Mouse (Mus musculus) adrenal gland, adult 8-10 months (tissue): ENCODE measurements around the gene St6galnac3. TPM values are rescaled to one million over a fixed set of nuclear protein-coding genes. Genes with fewer than 3 reads are reported as not detected.

Experiments
- DNase-seq: peaks from one replicate; pipeline ENCODE4 v3.0.0; 2022
- total RNA-seq, 4 experiments: library from RNA; stranded (reverse); gene quantifications; 2 replicates each; pipeline ENCODE4 v1.2.4; 2022

St6galnac3 gene
- total RNA-seq, 4 experiments from 2014 or later = 7.7 to 25.4 (median 16.9) TPM

DNA sequence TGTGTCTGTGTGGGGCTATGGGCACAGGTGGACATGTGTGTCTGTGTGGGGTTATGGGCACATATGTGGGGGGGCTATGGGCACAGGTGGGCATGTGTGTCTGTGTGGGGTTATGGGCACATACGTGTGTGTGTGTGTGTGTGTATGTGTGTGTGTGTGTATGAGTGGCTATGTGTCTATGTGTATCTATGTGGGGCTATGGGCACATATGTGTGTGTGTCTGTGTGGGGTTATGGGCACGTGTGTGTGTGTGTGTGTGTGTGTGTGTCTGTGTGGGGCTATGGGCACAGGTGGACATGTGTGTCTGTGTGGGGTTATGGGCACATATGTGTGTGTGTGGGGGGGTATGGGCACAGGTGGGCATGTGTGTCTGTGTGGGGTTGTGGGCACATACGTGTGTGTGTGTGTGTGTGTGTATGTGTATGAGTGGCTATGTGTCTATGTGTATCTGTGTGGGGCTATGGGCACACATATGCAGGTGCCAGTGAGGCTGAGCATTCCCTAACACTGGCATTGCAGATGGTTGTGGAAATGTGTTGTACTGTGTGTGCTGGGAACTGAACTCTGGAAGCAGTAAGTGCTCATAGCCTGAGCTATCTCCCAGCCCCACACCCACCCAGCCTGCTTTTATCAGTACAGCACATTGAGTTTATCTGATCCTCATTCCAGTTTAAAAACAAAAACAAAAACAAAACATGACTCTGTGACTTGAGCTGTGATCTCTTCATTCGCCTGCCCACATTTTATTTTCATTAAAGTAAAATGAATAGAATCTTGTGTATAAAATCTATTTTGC is 8.6 kb upstream of the St6galnac3 start:
- DNase-seq = no peak

DNA sequence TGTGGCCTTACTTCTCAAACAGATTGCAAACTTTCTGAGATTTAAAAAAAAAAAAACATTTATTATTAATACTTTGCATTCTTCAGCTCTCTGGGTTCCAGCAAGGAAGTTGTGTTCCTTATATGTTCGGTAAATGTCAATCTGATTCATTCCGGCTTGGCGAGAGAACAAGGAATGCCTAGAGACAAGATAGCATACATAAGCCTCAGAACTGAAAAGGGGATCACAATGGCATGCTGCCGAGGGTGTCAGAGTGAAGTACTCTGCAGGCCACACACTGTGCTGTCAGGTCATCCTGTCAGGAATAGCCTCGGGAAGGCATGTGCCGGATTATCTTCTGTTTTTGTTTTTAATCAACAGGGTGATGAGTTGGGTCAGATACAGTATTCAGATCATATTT is 7.8 kb upstream of the St6galnac3 start:
- DNase-seq = no peak

DNA sequence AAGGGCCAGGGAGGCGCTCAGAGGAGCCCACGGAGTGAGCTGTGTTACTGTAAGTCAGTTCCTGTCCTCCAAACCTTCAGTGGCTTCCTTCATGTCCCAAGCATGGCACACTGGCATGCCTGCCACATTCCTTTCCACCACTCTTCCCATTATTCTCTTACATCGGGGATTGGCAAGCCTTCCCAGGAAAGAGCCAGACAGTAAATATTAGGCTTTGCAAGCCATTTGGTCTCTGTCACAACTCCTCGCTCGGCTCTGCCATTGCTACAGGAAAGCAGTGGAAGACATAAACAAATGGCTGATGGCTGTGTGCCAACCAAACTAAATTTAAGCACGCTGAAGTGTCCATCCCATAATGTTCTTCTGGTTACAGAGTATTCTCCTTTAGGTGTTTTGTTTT is 7.1 kb upstream of the St6galnac3 start:
- no peak for DNase-seq

DNA sequence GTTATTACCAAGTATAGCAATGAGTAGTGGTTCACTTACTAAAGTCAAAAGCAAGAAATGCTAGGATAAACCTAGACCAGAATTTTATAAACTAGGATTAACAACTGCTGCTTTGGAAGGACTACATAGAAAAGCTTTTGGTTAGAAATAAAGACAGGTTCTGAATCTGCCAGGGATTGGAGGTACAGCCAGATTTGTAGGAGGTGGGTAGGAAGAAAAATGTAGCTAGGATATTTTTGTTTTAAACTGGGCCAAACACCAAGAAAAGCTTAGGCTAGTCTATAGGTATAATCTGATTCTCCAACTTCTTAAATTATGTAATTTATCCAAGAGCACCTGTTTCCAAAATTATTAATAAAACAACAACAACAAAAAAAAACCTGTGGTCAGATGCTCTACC is 3.6 kb upstream of the St6galnac3 start:
- DNase-seq = no peak

DNA sequence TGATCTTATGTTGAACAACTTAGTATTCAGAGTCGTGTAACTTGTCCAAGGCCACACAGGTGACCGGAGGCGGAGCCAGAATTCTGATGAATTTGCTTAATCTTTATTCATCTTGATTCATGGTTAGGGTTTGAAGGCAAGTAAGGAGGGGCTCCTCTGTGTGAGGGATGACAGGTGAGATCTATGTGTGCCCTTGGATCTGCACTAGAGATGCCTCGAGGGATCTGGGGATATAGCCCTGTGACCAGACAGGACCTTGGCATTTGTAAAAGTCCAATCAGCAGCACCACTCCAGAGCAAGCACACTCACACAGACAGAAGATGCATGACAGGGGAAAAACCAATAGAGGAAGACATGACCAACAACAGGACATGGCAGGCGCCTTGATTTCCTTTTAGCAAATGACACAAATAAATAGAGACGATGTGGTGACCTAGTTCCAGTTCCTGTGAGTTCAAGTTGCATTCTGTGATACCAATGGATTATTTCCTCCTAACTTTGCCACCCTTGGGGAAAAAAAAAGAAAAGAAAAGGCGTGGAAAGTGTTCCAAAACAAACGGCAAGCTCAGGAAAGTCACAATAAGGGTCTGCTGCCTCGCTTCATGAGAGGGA is 1.4 kb downstream of the St6galnac3 start:
- peak; percentile 21 for DNase-seq

DNA sequence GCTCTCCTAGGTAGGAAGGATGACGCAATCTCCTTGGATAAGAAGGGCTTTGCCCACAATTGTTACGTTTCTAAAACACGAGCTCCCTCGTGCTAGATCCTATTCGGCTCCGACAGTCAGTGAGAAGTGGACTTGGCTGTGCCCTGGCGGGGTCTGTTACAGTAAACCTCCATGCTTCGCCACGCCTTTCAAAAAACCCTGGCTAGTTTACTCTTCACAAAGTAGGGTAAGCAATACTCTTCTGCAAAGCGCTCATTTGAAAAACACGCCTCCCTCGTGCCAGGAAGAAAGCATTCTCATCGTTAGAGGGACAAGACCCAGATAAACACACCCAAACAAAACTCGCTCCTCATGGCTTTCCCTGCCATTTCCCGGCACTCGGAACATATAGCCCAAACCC is 3.4 kb downstream of the St6galnac3 start:
- no peak for DNase-seq

DNA sequence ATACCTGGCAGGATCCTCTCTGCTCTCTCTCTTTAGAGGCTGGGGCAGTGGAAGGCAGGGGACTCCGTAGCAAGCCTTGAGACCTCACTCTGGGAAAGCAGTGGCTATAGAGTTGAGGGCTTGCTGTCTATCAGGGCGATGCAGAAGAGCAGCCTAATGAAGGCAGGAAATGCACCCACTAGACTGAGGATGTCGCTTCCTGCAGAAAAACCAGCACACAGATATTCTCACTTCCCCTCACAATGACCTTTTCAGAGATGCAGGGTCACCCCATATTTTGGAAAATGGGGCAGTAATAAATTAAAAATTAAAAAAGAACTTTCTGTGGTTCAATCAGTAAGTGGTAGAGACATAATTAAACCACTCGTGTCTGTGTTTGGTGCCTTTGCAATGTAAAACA is 4.1 kb downstream of the St6galnac3 start:
- no peak for DNase-seq

DNA sequence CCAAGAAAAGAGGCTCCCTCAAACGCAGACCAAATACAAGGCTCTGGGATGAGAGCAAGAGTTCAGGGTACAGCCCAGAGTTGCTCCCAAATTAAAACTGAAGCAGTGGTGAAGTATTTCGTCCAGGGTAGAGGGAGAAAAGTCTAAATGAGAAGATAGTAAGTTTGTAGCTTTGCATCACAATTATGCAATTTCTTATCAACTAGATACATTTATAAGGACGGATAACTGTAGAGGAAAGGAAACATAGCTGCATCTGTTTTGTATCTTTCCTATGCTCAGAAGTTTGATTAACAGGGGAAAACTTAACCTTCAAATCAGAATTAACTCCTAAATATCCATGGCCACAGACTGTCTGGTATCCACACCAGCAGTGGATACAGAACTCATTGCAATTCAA is 4.7 kb downstream of the St6galnac3 start:
- no peak for DNase-seq

DNA sequence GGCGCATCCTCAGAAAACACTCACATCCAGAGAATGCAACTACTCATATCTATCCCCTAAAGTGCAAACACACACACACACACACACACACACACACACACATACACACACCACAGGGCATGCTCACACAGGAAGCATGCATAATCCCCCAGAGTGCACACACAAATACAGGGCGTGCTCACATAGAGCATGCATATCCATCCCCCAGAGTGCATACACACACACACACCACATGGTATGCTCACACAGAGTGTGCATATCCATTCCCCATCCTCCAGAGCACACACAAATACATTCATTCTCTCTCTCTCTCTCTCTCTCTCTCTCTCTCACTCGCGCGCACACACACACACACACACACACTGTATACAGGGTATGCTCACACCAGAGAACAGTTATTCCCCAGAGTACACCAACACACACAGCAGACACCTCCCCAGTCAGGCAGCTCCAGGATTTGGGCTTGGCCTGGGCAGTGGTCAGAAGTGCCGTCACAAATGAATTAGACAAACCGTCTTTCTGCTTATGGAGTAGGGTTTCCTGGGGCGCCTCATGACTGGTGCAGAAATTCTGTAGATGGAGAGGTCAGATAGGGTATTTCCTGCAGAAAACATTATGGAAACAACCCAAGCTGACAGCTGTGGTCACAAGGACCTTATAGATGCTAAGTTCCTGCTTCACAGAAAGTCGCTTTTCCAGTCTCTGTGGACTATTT is 5.6 kb downstream of the St6galnac3 start:
- DNase-seq = no peak

DNA sequence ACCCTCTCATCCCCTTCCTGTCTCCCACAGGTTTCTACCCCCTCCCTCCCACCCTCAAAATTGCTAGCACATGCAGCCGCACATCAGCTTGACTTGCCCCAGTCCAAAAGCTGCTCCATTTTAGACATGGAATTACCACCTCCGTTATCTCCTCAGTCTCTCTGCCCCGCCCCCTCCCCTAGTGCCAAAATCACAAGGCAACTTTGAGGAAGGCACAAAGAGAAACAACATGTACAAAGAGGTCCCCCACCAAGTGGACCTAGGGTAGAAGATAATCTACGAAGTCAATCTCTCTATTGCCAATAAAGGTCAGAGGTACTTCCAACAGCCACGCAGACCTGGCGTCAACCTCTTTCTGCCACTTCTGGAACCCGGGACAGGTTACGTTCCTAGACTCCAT is 6.2 kb downstream of the St6galnac3 start:
- no peak for DNase-seq

DNA sequence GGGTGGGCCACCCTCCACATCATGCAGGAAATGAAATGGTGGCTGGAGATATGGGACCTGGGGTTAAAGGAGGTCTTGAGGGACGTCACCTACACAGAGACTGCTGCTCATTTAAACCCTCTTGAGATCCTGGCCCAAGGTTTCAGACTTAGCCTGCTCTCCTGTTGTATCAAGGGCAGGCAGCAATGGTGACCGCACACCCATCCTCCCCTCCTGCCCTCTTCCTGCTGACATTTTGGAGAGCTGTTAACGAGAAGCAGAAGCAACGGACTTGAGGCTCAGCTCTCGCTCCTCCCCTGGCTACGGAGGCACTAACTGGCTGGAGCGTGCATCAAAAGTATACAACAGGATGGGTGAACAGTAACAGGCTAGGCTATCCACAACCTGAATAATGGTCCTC is 7.2 kb downstream of the St6galnac3 start:
- no peak for DNase-seq

DNA sequence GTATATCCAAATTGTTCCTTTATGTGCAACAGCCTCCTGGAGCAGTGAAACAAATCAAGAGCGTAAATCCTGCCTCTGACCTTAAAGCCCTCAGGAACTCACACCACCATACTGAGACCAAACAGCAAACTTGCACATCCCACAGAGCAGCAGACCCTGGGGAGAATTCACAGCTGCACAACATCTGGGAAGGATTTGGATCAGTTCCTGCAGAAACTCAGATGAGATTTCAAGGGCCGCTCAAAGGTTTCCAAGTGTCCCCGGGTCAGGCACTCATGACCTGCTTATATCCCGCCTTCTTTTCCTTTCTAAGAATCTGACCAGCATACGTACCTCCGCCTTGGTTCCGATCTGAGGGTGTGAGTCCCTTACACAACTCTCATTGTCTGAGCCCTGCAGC is 9.3 kb downstream of the St6galnac3 start:
- DNase-seq = no peak

DNA sequence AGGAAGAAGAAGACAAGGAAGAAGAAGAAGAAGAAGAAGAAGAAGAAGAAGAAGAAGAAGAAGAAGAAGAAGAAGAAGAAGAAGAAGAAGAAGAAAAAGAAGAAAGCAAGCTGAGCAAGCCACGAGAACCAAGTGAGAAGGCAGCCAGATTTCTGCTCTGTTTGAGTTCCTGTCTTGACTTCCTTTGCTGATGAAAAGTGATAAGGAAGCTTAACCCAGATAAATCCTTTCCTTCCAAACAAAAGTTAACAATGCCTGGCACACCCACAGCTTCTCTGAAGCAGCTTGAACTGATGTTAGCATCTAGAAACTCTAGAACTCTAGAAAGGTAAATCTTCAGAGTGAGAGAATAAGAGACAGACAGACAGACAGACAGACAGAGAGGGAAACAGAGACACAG is 14.4 kb downstream of the St6galnac3 start:
- no peak for DNase-seq

DNA sequence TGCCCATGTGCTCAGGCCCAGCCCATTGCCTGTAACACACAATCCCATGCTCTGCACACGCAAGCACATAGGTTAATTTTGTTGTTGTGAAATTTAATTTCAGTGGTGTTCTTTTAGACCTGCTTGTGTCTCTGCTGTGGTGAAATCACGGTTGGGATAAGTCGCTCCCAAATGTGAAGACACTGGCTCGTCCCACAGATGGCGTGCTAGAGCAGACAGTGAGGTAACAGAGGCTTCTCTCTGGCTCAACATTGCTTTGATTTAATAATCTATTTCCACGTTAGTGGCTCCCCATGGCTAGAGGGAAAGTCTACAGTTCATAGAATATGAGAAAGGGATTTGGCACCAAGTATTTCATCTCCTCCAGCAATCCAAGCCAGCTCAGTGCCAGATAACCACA is 17.3 kb downstream of the St6galnac3 start:
- no peak for DNase-seq

DNA sequence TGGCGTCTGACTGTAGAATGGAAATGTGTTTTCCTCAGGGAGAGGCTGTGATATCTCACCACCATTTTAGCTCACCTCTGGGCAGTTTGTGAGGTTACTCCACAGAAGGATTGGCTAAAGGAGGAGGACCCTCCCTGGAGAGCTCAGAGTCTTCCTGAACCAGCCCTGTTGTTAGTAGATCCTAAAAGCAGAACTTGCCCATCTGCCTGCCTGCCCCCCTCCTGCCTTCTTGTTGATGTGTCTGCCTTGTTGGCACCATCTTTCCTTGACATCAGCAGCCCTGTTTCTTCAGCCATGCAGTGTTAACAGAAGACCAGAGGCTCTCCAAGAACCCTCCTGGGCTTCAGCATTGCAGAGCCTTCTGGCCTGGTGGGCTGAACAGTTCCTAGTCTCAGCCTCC is 18.1 kb downstream of the St6galnac3 start:
- DNase-seq = no peak

DNA sequence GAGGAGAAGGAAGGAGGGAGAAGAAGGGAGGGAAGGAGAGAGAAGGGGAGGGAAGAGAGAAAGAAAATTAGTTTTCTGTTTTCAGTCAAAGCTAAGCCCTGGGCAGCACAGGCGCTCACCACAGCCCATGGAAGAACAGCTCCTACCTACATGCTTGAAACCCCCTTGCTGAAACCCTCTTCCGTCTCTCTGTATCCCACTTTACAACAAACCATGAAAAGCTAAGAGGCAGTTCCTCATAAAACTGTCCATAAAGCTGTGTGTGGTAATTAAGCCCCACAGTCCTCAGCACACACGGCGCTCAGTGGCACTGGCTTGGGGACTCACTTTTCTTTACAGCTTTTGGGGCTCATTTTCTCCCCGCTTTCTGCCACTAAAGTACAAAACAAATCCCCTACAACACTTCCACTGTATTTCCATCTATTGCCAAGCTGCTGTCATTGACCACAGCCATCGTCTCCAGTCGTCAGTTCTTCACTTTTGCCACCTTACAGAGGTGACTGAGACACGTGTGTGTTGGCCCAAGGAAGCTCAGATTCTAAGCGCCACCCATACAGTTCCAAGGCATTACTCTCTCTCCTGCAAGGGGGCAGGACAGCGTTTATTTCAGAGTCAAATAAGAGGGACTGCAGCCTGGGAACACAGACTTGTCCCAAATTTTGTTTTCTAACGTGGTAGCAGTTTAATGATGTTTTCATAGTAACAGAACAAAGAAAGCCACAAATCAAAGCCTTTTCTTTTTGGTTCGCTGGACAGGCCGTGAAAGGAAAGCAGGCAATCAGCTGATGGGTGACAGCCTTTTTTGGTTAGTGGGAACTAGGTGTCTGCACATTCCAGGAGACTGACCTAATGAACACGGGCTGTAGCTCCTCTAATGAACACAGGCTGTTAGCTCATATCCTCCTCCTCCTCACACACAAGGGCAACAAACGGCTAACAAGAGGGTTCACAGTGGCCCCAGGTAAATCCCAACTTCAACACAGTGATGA is 22.9 kb downstream of the St6galnac3 start:
- no peak for DNase-seq

DNA sequence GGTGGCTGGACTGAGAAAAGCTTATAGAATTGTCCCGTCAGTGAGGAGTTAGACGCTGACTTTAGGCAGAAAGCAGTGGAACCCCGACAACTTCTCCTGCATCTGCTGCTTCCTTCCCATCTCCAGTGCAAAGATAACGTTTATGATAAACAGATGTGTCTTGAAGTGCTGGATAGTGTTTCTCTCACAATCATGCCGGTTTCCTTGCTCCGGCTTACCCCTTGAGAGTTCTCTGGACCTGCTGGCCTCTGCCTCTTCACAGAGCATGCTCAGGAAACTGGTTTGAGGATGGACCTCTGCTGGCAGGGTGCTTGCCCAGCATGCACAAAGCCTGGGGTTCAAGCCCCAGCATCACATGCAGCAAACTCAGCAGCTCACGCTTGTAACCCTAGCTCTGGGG is 23.8 kb downstream of the St6galnac3 start:
- no peak for DNase-seq

DNA sequence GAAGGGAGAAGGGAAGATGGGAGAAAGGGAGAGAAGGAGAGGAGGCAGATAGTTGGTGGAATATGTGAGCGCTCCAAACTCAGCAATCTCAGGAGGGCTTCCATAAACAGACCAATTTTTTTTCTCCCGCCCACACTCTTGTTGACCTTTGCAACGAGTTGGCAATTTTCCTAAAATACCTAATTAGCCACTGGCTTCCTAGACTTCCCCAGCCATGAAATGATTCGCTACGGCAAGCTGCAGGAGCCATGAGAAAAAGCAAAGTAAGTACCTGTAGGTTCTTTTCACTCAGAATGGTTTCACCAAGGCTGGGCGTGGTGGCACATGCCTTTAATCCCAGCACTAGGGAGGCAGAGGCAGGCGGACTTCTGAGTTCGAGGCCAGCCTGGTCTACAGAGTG is 25.9 kb downstream of the St6galnac3 start:
- no peak for DNase-seq

DNA sequence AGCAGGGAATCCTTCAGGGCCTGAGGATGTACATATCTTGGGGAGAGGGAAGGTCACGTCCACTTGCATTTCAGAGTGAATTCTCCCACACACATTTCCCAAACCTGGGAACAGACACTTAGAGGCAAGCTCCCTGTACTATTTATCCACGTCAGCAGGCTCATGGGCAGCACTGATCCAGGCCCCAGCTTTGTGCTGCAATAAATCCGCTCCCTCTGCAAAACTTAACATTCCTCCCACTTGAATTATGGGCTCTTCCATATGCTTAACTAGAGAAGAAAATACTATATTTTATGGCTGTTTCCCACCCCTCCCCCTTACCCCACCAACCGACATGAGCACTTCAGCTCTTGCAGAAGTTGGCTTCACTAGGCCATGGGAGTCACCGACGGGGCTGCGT is 32.0 kb downstream of the St6galnac3 start:
- DNase-seq = no peak

DNA sequence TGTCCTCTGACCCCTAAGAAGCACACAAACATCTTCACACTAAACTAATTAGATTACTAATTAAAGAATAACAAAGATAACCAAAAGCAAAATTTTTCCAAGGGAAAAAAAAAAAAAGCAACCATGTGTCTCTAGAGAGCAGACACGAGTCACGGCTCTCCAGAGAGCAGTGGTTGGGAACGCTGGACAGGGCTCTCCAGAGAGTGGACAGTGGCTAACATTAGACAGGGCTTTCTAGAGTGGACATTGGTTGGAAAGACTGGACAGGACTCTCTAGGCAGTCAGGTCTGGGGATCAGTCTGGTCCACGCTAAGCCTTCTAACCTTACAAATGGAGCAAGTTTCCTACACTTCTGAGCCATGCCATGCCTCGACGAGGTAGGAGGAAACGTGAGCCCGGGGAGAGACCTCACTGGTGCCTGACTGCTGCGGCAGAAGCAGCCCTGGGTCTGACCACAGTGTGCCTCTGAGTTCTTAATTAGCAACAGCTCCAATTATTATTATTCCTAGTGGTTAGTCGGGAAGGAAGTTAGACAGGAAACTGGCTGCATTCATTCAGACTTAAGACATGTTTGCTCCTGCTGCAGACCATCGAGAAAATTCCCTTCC is 32.7 kb downstream of the St6galnac3 start:
- no peak for DNase-seq

DNA sequence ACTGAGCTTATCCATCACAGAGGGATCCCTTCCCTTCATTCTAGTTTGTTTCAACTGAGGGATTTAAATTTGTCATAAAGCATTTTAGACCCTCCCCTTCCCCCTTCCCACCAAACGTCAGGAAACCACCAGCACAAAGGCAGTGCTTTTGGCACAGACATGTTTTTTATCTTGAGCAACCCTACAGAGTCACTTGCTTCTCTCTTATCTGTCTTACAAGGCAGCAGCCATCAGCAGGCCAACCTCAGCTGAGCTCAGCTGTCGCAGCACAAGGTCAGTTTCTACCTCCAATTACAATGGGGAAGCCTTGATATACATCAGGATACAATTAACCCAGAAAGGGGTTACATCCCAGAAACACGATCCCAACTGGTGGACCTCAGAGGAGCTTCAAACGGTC is 33.4 kb downstream of the St6galnac3 start:
- DNase-seq = no peak

DNA sequence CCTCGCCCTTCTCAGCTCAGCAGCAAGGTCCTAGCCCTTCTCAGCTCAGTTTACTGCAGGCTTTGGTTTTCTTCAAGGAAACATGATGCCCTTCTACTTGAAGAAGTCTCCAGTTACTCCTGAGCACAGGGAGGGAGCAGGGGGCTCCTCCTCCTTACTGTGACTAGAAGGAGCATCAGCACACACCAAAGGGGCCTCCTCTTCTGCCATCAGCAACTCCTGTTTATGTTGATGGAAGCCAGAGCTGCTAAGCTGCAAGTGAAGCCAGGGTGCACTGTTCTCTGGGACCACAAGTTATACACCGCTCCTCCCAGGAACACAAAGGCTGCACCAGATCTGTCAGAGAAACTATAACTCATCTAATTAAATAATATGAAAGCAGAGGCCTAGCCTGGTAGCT is 34.4 kb downstream of the St6galnac3 start:
- no peak for DNase-seq
